ENCODE assay signal across 8 mouse cellular contexts in genomic region chr5:28122491-28123454, GRCm38 (mm10). TPM values are rescaled to one million over a fixed set of nuclear protein-coding genes. Genes with fewer than 3 reads are reported as not detected.
A peak's percentile ranks its signal among the peaks of the same experiment; 100 is the strongest.
DNase-seq lines count a peak whose midpoint lies in the region; ATAC-seq and TF ChIP-seq lines count a peak whose summit lies in the region.

No protein-coding gene starts in this region.

- peaks cover 99% of the 10 kb centered on the region for H3K27me3 ChIP-seq in liver, embryonic 12.5 days (replicated peaks)
- peaks cover 99% of the 10 kb centered on the region for H3K27me3 ChIP-seq in intestine, embryonic 14.5 days (replicated peaks; ENCODE audit: control insufficient read depth, insufficient read depth, low read length)
- H3K27me3 ChIP-seq in limb, embryonic 14.5 days (ENCODE audit: control insufficient read depth, insufficient read depth, low read length): peaks cover 81% of the 10 kb centered on the region
- peaks cover 26% of the 10 kb centered on the region; the same call in 1 of the 2 replicates for H3K27me3 ChIP-seq in stomach, postnatal 0 days (ENCODE audit: control insufficient read depth, insufficient read depth, low read length)

- intact Hi-C loops in gastrocnemius, postnatal 14 days (cut with DNase I; ENCODE audit: low total_unique reads): no loop called here

- H3K4me1 ChIP-seq in liver, embryonic 12.5 days: no peaks in the 10 kb centered on the region
- H3K4me1 ChIP-seq in intestine, embryonic 14.5 days (replicated peaks; ENCODE audit: control insufficient read depth, insufficient read depth, low read length): no peaks in the 10 kb centered on the region; the same call in 1 of the 2 replicates
- no peaks in the 10 kb centered on the region for H3K4me1 ChIP-seq in limb, embryonic 14.5 days (ENCODE audit: control insufficient read depth, insufficient read depth, low read length)
- H3K4me1 ChIP-seq in stomach, postnatal 0 days (replicated peaks; ENCODE audit: control insufficient read depth, insufficient read depth): no peaks in the 10 kb centered on the region

- TF ChIP-seq EP300 in stomach, postnatal 0 days (optimal IDR thresholded peaks at IDR 0.05): no peak

- peak; percentile 74 for TF ChIP-seq CTCF in stomach, postnatal 0 days (IDR thresholded peaks at IDR 0.05; ENCODE audit: low read depth)

- H3K27ac ChIP-seq in liver, embryonic 12.5 days: no peak overlapping the region
- H3K27ac ChIP-seq in intestine, embryonic 14.5 days (ENCODE audit: low read depth): no peak overlapping the region
- no peak overlapping the region for H3K27ac ChIP-seq in limb, embryonic 14.5 days (replicated peaks; ENCODE audit: low read depth, low read length)
- no peak overlapping the region for H3K27ac ChIP-seq in stomach, postnatal 0 days (replicated peaks)

- H3K4me2 ChIP-seq in liver, embryonic 12.5 days: no peak overlapping the region
- no peak overlapping the region for H3K4me2 ChIP-seq in intestine, embryonic 14.5 days (ENCODE audit: low read length)
- H3K4me2 ChIP-seq in limb, embryonic 14.5 days (replicated peaks; ENCODE audit: low read depth, low read length, severe bottlenecking): no peak overlapping the region
- H3K4me2 ChIP-seq in stomach, postnatal 0 days (replicated peaks; ENCODE audit: low read depth): no peak overlapping the region

- no peak overlapping the region for H3K9ac ChIP-seq in liver, embryonic 12.5 days
- H3K9ac ChIP-seq in intestine, embryonic 14.5 days (ENCODE audit: low read length): no peak overlapping the region
- H3K9ac ChIP-seq in limb, embryonic 14.5 days (ENCODE audit: low read depth, low read length, severe bottlenecking): no peak overlapping the region
- H3K9ac ChIP-seq in stomach, postnatal 0 days (ENCODE audit: low read length): no peak overlapping the region

- no peak for TF ChIP-seq POLR2A in limb, embryonic 14.5 days (IDR thresholded peaks at IDR 0.05; ENCODE audit: borderline replicate concordance, extremely low read depth, insufficient read depth, insufficient read length)

- H3K9me3 ChIP-seq in liver, embryonic 12.5 days (replicated peaks): no peaks in the 10 kb centered on the region
- H3K9me3 ChIP-seq in intestine, embryonic 14.5 days (ENCODE audit: control insufficient read depth, low read length): no peaks in the 10 kb centered on the region
- H3K9me3 ChIP-seq in limb, embryonic 14.5 days (ENCODE audit: control insufficient read depth, low read length): no peaks in the 10 kb centered on the region
- H3K9me3 ChIP-seq in stomach, postnatal 0 days (ENCODE audit: control insufficient read depth, low read length): no peaks in the 10 kb centered on the region

- no peak for ATAC-seq in liver, embryonic 12.5 days
- ATAC-seq in intestine, embryonic 14.5 days (replicated peaks; ENCODE audit: low FRiP score, low TSS enrichment, low read depth): peak; percentile 78; the same call in 1 of the 2 replicates
- ATAC-seq in limb, embryonic 14.5 days (ENCODE audit: low FRiP score, low read depth): 0 out of 2 replicates have a peak, but pooled peaks have one; percentile 58
- ATAC-seq in stomach, postnatal 0 days (ENCODE audit: low FRiP score, low TSS enrichment): peak; percentile 80; the same call in 1 of the 2 replicates

- DNase-seq in liver: peak; percentile 52
- DNase-seq in cerebellum, postnatal 14 days: peak; percentile 93 to 94
- peak; percentile 55 for DNase-seq in gastrocnemius, postnatal 14 days
- peak; percentile 82 for DNase-seq in intestine, embryonic 14.5 days (ENCODE audit: low spot score)
- DNase-seq in limb, embryonic 14.5 days (ENCODE audit: low spot score): peak; percentile 81
- DNase-seq in naive thymus-derived CD4-positive, alpha-beta T cell, adult 2 months (ENCODE audit: low read depth): peak; percentile 84
- DNase-seq in stomach, postnatal 0 days (ENCODE audit: low spot score): peak; percentile 68

- 2% methylated on average over 27 of the region's 27 CpGs for WGBS in liver, embryonic 12.5 days (ENCODE audit: insufficient replicate concordance)
- WGBS in intestine, embryonic 14.5 days: 1% methylated on average over 27 of the region's 27 CpGs
- 2% methylated on average over 27 of the region's 27 CpGs for WGBS in limb, embryonic 14.5 days
- WGBS in stomach, postnatal 0 days: 3% methylated on average over 27 of the region's 27 CpGs

- H3K36me3 ChIP-seq in liver, embryonic 12.5 days: no peaks in the 10 kb centered on the region
- no peaks in the 10 kb centered on the region for H3K36me3 ChIP-seq in intestine, embryonic 14.5 days (ENCODE audit: control insufficient read depth, insufficient read depth, low read length)
- no peaks in the 10 kb centered on the region for H3K36me3 ChIP-seq in limb, embryonic 14.5 days (ENCODE audit: control insufficient read depth, insufficient read depth, low read length)
- H3K36me3 ChIP-seq in stomach, postnatal 0 days (ENCODE audit: control insufficient read depth, insufficient read depth, low read length): no peaks in the 10 kb centered on the region

- H3K4me3 ChIP-seq in liver, embryonic 12.5 days: no peak overlapping the region
- no peak overlapping the region for H3K4me3 ChIP-seq in intestine, embryonic 14.5 days (ENCODE audit: low read depth, low read length)
- H3K4me3 ChIP-seq in limb, embryonic 14.5 days (replicated peaks; ENCODE audit: low read length): no peak overlapping the region
- no peak overlapping the region for H3K4me3 ChIP-seq in stomach, postnatal 0 days (ENCODE audit: low read depth, low read length)

RNA-seq across cellular contexts. Expression of gene En2, which starts 42.7 kb away (rescaled TPM):
- polyA plus RNA-seq in liver, embryonic 12.5 days (2016; fragmentation: Nextera tagmentation; extraction: Ambion mirVana): not detected in 2 replicates
- under 1 TPM; 0.18 to 0.23 TPM for total RNA-seq in gastrocnemius, postnatal 14 days (2021)
- polyA plus RNA-seq in intestine, embryonic 14.5 days (2014; fragmentation: Nextera tagmentation; extraction: Ambion mirVana): not detected in 2 replicates
- polyA plus RNA-seq in limb, embryonic 14.5 days (2012; rRNA removed): 0.03 and 0.06 TPM in 2 replicates
- polyA plus RNA-seq in limb, embryonic 14.5 days (2014; fragmentation: Nextera tagmentation; extraction: Ambion mirVana): not detected in 2 replicates
- polyA plus RNA-seq in stomach, postnatal 0 days (2015; fragmentation: Nextera tagmentation; extraction: Ambion mirVana): not detected in 2 replicates

RNA-seq across cellular contexts. Expression of gene Insig1, which starts 51.6 kb away (rescaled TPM):
- 51.5 and 58.2 TPM in 2 replicates for polyA plus RNA-seq in liver, embryonic 12.5 days (2016; fragmentation: Nextera tagmentation; extraction: Ambion mirVana)
- 10 to 100 TPM in 1 of 2 experiments, 1 to 10 TPM in 1; 9.1 to 13.9 TPM for total RNA-seq in gastrocnemius, postnatal 14 days (2021)
- polyA plus RNA-seq in intestine, embryonic 14.5 days (2014; fragmentation: Nextera tagmentation; extraction: Ambion mirVana): 119 and 158 TPM in 2 replicates
- 48.7 and 54.9 TPM in 2 replicates for polyA plus RNA-seq in limb, embryonic 14.5 days (2012; rRNA removed)
- 47.4 and 61.6 TPM in 2 replicates for polyA plus RNA-seq in limb, embryonic 14.5 days (2014; fragmentation: Nextera tagmentation; extraction: Ambion mirVana)
- 62.3 and 67.7 TPM in 2 replicates for polyA plus RNA-seq in stomach, postnatal 0 days (2015; fragmentation: Nextera tagmentation; extraction: Ambion mirVana)
